Mouse (Mus musculus): ENCODE data around the gene Cpsf2.
A peak's percentile ranks its signal among the peaks of the same experiment; 100 is the strongest.
"Not testable (repeated sequence)": the region's sequence is repeated elsewhere in the genome, so short reads cannot be mapped to it uniquely, and the experiment has no call there.

Cpsf2 gene

DNA sequence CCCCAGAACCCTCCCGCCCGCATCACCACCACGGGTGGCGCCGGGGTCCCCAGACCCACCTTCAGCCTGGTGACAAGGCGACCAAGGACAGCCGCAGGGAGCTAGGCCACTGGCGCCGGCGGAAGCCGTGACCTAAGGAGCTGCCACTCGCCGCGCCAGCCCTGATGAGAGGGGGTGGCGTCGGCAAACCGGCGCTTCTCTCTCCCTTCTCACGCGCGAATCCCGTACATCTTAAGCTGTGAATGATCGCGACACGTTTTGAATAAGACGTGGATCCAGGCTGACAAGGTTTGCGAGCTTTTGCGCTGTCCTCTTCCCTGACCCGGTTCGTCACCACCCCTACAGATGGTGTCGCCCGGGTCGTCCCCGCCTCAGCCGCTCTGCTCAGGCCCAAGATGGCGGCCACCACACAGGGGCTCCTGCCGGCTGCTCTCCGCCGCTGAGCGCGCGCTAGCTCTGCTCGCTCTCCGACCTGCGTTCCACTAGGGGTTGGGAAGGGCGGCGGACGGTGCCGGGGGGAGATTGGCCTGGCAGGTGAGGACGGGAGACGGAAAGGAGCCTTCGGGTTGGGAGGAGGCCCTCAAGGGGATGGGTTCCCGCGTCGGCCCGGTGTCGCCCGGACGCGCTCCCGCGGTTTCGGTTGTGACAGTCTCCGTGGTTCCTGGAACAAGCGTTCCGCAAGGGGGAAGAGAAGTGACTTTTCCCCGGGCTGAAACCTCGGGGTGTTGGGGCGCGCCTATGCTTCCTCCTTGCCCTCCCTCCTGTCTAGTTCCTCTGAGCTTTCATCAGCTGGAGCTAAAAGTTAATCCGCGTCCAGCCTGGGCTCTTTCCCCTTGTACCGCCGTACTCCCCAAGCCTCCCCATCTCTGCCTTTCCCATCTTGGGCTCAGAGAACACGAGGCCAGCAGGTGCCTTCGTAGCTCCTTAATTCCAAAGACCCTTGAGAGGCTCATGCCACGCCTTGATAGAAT, at the start of gene Cpsf2:
Gene Cpsf2, plus strand, starts transcription at position 388 of the 971 bp plus-strand sequence.
- peak; percentile 79 to 89 for DNase-seq

DNA sequence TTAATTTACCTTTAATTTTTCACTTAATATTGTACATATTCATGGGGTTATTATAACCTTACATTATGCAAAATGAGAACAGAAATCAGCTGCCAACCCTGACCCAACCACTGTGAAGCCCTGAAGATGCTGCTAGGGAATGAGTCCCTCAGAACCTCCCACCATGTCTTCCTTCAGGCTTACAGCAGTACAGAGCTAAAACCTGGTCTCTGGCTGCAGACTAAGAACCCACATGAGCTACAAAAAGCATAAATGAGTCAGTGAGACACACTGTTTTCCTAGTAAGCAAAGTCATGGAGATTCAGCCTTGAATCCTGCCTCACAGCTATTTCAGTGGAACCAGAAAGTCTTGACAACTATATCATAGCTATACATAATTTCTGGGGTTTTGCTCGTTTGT, 47.4 kb upstream of the Cpsf2 start:
- no peak for DNase-seq

DNA sequence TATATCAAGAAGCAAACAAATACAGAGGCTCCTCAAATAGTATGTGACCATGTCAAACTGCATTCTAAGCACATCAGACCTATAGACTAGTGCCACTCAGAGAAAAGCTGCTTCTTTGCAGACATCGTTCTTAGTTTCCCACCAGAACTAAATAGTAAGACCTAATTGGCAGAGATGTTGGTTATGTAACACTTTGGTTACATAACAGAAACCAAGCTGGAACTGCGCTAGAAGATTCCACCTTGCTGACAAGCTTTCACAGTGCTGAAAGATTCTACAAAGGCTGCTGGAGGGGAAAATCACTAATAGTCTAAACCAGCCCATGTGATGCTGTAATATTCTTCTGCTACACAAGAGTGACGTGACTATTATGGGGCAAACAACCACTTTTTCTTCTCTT, 40.6 kb upstream of the Cpsf2 start:
- no peak for DNase-seq

DNA sequence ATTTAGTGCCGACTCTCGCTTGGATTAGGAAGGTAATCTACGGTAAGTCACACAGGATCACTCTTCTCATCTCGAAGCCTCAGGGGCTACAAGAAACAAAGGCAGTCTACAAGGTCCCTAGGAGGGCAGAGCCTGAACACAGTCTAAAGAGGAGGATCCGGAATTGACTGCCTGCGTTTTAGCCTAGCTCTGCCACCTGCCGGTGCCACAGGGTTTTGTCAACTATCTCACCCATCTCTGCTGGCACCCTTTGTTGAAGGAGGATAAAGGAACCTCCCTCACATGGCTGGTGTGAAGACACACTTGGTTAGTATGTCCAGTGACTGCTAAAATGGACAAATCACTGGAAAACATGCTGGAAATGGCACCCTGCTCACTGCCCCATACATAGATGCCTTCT, 38.2 kb upstream of the Cpsf2 start:
- no peak for DNase-seq

DNA sequence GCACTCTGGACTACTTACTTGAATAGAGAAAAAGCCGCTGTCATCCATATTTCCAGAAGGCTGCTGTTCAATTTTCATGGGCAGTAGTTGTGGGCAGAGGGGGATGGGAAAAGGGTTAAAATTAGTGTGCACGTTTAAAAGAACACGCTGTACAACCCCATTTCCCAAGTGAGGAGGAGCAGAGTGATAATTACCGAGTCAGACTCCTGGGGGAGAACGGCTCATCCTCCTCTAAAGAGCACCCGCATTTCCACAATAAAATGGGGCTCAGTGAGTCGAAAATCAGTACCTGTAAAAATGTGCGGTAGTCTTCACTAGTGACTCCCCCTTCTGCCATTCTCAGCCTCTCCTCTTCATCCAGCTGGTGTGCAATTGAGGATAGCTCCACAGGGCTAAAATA, 27.8 kb upstream of the Cpsf2 start:
- DNase-seq: no peak

DNA sequence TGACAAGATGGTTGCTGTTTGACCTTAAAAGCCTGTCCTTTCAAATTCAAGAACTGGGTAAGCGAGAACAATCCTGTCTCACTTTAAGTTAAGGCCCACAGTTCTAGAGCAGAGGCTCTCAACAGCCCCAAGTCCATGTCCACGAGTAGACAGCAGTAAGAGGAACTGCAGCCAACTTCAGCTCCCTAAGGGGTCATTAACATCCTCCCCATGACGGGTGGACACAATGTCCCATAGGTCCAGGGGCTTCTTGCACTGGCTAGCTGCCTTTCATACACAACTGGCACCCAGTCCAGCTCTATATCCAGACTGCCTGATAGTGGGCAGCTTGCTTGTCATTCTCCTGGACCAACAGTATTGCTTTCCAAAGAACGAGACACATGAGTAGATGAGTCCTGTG, 27.0 kb upstream of the Cpsf2 start:
- DNase-seq: no peak

DNA sequence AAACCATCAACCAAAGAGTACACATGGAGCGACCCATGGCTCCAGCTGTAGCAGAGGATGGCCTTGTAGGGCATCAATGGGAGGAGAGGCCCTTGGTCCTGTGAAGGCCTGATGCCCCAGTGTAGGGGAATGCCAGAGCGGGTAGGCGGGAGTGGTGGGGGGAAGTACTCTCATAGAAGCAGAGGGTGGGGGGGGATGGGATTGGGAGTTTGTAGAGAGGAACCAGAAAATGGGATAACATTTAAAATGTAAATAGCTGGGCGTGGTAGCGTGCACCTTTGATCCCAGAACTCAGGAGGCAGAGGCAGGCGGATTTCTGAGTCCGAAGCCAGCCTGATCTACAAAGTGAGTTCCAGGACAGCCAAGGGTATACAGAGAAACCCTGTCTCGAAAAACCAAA, 20.0 kb upstream of the Cpsf2 start:
- not testable (repeated sequence) for DNase-seq

DNA sequence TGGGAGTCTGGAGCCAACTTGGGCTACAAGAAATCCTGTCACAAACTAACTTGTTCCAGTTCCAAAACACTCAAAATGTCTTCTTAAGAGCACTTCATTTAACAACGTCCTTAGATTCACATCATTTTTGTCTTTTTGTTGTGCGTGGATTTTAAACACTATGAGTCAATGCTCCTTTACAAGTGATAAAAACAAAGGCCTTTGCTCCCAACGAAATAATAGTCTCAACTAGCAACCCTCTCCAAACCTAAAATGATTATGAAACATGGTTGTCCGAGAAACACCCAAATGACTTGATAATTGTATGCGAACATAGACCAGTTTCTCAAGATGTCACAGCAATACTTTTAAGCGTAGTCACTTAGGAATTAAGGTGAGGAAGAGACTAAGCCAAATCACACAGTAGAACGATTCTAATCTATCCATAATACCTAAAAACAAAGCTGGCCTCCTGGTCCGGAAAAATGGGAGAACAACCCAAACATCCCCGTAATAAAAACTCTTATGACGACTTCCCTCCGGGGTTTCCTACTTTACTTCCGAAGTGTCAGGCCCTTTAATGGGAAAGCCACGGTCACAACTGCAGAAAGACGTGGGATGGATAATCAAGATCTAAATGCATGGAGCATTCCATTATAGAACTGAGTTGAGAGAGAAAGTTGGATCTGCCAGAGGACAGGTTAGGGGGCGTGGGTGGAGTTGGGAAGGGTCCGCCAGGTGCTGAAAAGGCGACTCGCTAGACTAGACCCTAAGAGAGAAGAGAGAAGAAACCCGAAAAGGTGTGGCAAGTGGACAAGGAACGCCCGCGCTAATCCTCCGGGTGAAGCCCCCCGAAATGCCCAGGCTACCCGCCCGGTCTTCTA, 18.5 kb upstream of the Cpsf2 start:
- DNase-seq: no peak

DNA sequence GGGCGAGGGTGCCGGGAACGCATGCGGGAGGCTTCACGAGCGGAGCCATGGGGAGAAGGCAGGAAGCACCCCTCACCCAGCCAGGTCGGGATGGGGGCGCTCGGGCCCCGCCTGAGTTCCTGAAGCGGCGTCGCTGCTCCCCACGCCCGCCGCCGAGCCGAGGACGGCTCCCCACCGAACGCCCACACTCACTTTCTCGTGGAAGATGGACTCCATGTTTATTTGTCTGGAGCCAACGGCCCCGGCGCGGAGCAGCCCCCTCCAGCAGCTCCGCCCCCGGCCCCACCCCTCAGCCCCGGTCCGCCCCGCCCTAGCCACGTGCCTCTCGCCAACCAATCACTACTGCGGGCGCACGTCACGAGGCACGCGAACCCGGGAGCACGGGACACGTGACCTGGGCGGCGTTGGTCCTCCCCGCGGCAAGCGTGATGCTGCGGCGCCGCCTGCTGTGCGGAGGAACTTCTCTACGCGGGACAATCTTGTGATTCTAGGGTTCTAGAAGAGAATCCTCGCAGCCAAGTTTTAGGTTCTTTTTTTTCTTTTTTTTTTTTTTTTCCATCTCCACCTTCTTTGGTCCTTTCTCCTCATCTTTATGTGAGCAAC, 17.7 kb upstream of the Cpsf2 start, which contains the start of gene Atxn3:
Gene Atxn3, minus strand, starts transcription at position 305 of the 603 bp plus-strand sequence.
- DNase-seq: peak; percentile 96 to 98

DNA sequence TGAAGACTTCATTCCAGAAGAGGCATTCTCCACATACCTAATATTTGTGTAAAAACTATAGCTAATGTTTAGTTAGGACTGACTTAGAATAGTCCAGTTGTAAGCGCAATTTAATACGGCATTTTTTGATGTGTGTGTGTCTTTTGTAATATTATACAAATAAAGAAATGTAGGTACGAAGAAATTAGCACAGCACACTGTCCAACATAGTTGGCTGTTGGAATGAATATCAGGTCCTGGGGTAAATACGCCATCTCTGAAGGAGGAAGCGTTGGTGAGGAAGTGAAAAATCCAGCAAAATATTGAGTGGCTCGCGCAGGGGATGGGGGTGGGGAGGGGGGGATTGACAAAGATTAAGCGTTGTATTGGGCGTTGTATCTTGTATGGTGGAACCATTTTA, 17.2 kb upstream of the Cpsf2 start:
- DNase-seq: no peak

DNA sequence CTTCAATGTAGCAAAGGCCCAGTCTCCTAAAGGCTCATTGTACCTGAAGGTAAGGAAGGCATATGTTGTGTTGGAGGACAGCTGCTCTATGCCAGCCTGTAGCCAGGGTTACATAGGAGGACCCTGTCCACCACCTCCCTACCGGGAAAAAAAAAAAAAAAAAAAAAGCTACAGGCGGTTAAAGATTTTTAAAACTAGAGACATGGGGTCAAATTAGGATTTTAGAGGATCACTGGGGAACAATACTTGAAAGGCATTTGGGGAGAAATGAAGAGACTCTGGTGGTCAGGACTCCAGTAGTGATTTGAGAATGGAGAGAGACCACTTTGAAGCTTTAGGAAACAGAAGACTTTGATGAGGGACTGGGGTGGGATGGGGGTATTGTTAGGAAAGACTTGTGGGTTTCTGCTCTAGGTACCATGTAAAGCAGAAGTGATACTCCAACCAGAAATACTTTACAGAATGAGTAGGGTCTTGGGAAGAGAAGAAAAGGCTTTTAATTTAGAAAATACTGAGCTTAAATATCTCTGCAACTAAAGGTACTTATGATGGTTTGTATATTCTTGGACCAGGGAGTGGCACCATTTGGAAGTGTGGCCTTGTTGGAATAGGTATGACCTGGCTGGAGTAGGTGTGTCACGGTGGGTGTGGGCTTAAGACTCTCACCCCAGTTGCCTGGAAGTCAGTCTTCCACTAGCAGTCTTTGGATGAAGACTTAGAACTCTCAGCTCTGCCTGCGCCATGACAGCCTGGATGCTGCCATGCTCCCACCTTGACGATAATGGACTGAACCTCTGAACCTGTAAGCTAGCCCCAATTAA, 16.6 kb upstream of the Cpsf2 start:
- not testable (repeated sequence) for DNase-seq

DNA sequence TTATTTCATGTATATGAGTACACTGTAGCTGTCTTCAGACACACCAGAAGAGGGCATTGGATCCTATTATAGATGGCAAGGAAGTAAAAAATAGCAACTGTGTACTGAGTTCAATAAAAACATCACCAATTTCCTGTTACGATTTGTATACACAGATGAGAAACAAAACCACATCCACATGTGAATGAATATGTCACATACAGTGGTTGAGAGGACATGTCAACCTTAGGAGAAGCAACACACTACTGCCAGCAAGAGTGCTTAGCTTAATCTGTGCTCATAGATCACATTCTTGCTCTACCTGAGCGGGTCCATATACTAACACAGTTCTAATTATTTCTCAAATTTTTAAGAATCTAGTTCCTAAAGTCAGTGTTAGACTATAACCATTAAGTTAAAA, 4.5 kb upstream of the Cpsf2 start:
- DNase-seq: no peak

DNA sequence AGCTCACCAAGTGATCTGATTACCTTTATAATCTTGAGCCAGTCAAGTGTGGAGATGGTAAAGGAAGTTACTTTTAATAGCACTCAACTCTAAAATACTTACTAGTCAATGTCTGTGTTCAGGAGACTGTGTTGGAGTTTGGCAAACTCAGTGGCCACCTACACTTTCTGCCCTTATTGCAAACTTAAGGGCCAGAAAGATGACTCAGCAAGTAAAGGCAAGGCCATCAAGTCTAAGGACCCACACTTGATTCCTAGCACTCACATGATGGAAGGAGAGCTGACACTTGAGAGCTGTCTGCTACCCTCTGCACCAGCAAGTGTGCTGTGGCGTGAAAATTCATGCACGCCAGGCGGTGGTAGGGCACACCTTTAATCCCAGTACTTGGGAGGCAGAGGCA, 3.6 kb upstream of the Cpsf2 start:
- DNase-seq: no peak

DNA sequence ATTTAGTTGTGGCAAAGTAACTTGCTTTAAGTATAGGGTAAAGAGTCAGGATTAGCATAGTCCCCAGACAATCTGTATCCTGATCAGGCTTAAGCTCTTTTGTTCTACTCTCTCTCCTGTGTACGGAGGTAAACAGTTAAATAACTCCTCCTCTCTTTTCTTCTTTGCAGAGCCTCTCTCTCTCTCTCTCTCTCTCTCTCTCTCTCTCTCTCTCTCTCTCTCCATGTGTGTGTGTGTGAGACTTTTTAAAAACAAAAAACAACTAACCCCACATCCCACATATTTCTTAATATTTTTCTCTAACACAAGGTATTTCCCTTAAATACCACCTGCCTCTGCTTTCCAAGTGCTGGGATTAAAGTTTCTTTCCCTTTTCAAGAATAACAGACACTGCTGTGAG, 1.2 kb upstream of the Cpsf2 start:
- no peak for DNase-seq

DNA sequence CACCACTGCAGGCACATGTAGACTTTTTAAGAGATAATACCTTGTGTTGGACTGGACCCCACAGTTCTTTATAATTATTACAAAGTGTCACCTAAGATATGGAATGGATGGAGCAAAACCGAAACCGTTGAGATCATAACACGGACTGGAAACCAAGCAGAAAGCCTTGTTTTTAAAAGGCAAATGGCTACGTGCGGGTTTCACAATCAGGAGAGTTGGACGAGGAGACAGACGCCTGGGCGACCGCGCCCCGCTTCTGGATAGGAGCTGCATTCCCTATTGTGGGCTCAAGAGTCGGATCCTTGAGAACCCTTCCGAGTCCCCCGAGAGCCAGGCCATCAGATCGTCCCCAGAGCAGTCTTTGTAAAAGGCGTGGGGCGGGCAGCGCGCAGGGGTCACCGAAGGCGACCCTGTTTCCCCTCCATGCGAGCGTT, 604 bp upstream of the Cpsf2 start:
- no peak for DNase-seq

DNA sequence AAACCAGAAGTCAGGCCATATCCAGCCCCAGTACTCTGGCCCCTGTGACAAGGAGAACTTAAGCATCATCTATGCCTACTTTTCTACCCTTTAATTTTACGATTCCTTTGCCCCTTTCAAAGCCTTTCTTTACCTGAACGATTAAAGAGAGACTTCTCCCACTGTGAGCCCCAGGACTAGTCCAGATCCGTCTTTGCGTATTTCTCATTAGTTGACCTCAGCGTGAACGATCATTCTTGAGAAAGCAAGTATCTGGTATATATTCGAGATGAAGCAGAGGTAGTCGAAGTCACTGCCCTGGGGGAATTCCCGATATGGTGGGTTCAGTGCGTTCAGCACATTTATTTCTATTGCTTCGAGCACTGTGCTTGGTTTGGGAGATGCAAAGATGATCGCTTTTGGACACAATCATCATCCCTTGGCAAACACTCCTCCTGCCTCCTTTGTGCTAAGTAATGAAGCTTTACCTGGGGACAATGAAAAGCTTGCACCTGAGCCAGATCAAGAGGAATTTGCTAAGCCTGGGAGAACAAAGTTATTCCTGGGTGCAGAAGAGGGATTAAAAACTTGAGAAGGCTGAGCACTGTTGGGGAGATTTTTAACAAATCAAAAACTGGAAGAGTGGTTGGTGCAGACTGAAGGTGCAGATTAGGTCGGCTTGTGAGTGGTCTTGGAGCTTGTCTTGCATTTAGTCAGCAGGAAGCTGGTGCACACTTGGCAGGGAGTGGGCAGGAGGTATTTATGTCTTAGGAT, 1.0 kb downstream of the Cpsf2 start:
- no peak for DNase-seq

DNA sequence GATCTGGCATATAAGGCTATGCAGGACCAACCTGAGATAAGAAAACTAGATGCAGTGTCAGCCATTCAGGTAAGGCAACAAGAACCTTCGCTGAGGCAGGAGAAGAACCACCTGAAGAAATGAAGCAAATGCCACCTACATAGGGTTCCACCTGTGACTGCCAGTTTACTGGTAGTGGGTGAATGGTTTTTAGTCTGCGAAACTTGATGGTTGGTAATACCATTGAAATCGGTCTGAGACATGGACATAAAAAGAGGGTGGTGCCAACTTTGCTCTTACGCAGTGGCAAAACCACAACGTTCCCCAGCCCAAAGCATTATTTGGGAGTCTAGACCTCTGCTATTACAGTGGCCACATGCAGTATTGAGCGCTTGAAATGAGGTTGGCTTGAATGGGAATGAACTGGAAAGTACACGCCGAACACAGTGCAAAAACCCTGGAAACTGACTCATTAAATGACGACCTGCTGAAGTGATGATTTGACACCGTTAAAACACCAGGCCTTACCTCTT, 1.7 kb downstream of the Cpsf2 start:
- DNase-seq: no peak

DNA sequence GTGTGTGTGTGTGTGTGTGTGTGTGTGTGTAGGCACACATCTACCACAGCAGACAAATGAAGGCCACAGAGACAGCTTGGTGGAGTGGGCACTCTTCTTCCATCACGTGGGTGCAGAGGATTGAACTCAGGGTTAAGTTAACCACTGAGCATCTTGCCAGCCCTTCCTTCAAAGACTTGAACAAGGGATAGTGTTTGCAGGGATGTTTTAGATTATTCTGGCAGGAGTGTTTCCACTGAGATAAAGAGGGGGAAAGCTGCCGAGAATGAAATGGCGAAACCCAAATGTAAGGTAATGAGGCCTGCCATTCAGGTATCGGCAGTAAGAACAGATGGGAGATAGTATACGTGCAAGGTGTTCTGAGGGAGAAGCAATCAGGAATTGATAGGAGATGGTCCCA, 2.4 kb downstream of the Cpsf2 start:
- DNase-seq: no peak

DNA sequence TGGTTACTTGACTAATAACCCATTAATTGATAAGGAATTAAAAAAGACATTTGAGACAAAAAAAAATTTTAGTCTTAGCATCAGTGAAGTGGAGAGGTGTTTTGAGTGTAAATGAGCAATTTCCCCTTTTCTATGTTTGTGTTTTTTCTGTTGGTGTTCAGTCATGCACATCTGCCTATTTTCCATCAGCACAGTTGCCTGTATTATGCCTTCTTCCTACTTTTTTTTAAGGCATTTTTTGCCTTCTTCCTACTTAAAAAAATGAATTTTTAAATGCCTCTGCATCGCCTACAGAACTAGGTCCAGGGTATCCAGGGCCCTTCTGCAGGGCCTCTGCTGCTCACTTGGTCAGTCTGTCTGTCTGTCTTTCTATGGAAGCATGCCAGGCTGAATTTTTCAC, 2.8 kb downstream of the Cpsf2 start:
- DNase-seq: no peak

DNA sequence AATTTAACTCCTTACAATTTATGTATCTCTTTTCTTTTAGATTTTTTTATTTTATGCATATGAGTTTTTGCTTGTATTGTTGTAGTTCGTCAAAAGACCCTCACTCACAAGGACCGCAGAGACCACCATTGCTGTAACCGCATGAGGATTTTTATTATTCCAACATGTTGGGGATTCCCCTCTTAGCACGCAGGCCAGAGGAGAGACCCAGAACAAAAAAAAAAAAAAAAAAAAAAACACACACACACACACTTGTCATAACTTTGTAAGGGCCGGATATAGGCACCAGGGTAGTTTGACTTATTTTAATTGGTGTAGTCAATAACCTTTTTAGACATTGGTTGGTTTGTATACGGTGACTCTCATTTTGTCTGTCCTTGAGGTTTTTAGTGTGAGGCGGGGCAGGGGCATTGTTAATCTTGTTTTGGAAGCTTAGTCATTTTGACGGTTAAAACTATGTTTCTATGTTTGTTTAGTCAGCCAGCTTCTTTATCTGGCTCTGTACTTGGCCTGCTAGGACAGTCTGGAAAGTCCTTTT, 3.5 kb downstream of the Cpsf2 start:
- DNase-seq: no peak

DNA sequence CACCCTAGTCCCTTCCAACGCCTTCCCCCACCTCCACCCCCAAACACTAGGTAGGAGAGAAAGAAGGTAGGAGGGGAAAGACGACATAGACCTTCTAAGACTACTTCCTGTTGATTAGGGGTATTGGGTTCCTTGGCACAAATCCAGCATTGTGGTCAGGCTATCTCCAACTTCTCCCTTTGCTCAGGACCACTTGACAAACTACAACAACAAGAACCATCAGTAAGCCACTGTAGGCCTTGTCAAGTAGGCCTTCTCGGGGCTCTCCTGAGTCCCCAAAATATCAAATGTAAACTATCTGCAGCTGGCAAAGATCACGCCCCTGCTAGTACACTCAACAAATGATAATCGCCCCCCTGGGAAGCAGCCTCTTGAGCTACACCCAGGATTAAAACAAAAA, 4.5 kb downstream of the Cpsf2 start:
- no peak for DNase-seq

Measured in cerebellum, adult 18-20 months (tissue).